Mouse (Mus musculus) ES-CJ7 (cell line): ENCODE measurements around the gene Phlda1.

Experiments
- DNase-seq: peaks from one replicate; pipeline ENCODE4 v3.0.0; 2011; ENCODE audit warnings: low read depth, low spot score

The Phlda1 gene

GRCm38 (mm10) chr10:111527057-111527456 is 21.0 kb downstream of the Phlda1 start:
- no peak for DNase-seq

GRCm38 (mm10) chr10:111527613-111528012 is 21.5 kb downstream of the Phlda1 start:
- DNase-seq = no peak

GRCm38 (mm10) chr10:111528283-111528682 is 22.2 kb downstream of the Phlda1 start:
- DNase-seq = no peak

GRCm38 (mm10) chr10:111530398-111530797 is 24.3 kb downstream of the Phlda1 start:
- no peak for DNase-seq

- no peak for DNase-seq
Observed at GRCm38 (mm10) chr10:111534691-111535090, 28.6 kb downstream of the Phlda1 start.

- peak; percentile 21 for DNase-seq
Observed at GRCm38 (mm10) chr10:111537410-111537809, 31.3 kb downstream of the Phlda1 start.

GRCm38 (mm10) chr10:111539724-111540324 is 33.7 kb downstream of the Phlda1 start:
- DNase-seq = no peak

- no peak for DNase-seq
Observed at GRCm38 (mm10) chr10:111540678-111541077, 34.6 kb downstream of the Phlda1 start.

- no peak for DNase-seq
Observed at GRCm38 (mm10) chr10:111543106-111543505, 37.0 kb downstream of the Phlda1 start.

GRCm38 (mm10) chr10:111543781-111544260 is 37.7 kb downstream of the Phlda1 start:
- DNase-seq = no peak

GRCm38 (mm10) chr10:111544311-111544710 is 38.2 kb downstream of the Phlda1 start:
- DNase-seq = no peak

- no peak for DNase-seq
Observed at GRCm38 (mm10) chr10:111545648-111546047, 39.6 kb downstream of the Phlda1 start.

- DNase-seq = no peak
Observed at GRCm38 (mm10) chr10:111547881-111548372, 41.8 kb downstream of the Phlda1 start.

GRCm38 (mm10) chr10:111550075-111550695 is 44.1 kb downstream of the Phlda1 start:
- no peak for DNase-seq

- DNase-seq = no peak
Observed at GRCm38 (mm10) chr10:111553695-111554094, 47.6 kb downstream of the Phlda1 start.

- DNase-seq = no peak
Observed at GRCm38 (mm10) chr10:111554651-111555050, 48.6 kb downstream of the Phlda1 start.

- DNase-seq = no peak
Observed at GRCm38 (mm10) chr10:111558211-111558610, 52.1 kb downstream of the Phlda1 start.
